Mouse (Mus musculus): ENCODE results near the gene Aldh1a2. TPM values are rescaled to one million over a fixed set of nuclear protein-coding genes. Genes with fewer than 3 reads are reported as not detected.

The Aldh1a2 gene
- polyA plus RNA-seq, 1 experiment from 2014 or later: 0.63 TPM

DNA sequence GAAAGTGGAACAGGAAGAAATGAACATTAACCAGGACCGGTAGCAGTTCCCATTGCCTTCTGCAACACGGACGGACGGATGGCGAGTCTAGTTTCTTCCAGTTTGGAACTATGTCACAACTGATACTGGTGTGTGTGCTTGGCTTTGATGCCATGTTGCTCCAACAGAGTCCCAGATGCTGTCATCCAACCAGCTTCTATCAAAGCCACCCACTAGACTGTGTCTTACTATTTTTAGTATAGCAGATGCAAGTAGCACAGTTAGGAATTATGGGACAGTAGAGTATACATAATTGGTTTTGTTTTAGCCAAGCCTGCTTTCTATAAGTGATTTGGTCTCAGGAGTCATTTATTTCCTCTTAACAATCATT, 26.8 kb downstream of the Aldh1a2 start:
- Histone ChIP-seq H3K27me3 (ENCODE audit: insufficient read depth, low read length) (no peaks in the 10 kb centered on the region), H3K4me2 (ENCODE audit: low read depth, low read length) (no peak overlapping the region), H3K36me3 (replicated peaks; ENCODE audit: insufficient read depth, low read length) (no peaks in the 10 kb centered on the region), H3K4me1 (ENCODE audit: insufficient read depth) (no peaks in the 10 kb centered on the region), H3K4me3 (ENCODE audit: low read depth, low read length) (no peak overlapping the region), H3K27ac (ENCODE audit: low read depth) (no peak overlapping the region), H3K9me3 (ENCODE audit: low read length) (no peaks in the 10 kb centered on the region), H3K9ac (replicated peaks) (no peak overlapping the region)
- no peak for ATAC-seq
- WGBS (ENCODE audit: insufficient replicate concordance): 86% methylated on average over 5 of the region's 5 CpGs
- TF ChIP-seq CTCF (IDR thresholded peaks at IDR 0.05; ENCODE audit: low read depth): no peak
- no peak for TF ChIP-seq EP300 (IDR thresholded peaks at IDR 0.05; ENCODE audit: low read depth)
- DNase-seq: no peak

DNA sequence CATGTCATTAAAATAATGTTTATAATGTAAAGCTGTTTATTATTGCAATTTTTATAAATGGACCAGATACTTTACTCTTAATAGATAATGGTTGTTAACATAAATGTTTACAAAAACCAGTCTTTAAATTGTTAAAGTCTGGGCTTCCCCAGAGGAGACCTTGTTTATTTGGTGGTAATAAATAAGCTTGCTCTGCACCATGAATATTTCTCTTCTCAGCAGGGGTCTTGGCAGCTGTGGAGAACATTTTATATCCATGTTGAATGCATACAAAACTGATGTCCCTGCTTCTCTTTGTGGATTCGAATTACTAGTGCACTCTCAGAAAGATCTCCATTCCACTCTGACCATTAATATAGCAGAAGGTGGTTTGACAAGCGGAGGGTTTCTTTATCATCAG, 38.8 kb downstream of the Aldh1a2 start:
- Histone ChIP-seq H3K4me2 (ENCODE audit: low read depth, low read length) (no peak overlapping the region), H3K27me3 (ENCODE audit: insufficient read depth, low read length) (no peaks in the 10 kb centered on the region), H3K9ac (replicated peaks) (no peak overlapping the region), H3K9me3 (ENCODE audit: low read length) (no peaks in the 10 kb centered on the region), H3K27ac (ENCODE audit: low read depth) (no peak overlapping the region), H3K36me3 (replicated peaks; ENCODE audit: insufficient read depth, low read length) (no peaks in the 10 kb centered on the region), H3K4me3 (ENCODE audit: low read depth, low read length) (no peak overlapping the region), H3K4me1 (ENCODE audit: insufficient read depth) (no peaks in the 10 kb centered on the region)
- DNase-seq (no peak), ATAC-seq (no peak)
- TF ChIP-seq CTCF (IDR thresholded peaks at IDR 0.05; ENCODE audit: low read depth) (no peak), EP300 (IDR thresholded peaks at IDR 0.05; ENCODE audit: low read depth) (no peak)
- WGBS (ENCODE audit: insufficient replicate concordance): 59% methylated on average over 2 of the region's 2 CpGs

DNA sequence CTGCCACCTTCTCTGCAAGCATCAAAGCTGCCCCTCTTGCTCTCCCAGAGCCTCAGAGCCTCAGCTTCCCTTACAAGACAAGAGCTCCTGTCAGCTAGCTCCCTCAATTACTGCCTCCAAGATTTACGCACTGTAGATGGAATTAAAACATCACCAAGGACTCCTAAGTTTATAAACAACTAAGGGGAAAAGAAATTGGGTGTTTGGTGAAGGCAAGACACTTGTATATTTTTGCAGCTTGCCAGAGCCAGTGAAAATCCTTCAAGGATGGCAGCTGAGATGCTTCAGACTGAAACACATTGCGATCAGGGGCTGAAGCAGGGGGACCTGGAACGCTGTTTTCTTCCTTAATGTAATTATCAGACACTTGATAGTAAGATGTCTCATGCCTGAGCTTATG, 47.1 kb downstream of the Aldh1a2 start:
- TF ChIP-seq CTCF (IDR thresholded peaks at IDR 0.05; ENCODE audit: low read depth) (no peak), EP300 (IDR thresholded peaks at IDR 0.05; ENCODE audit: low read depth) (no peak)
- H3K4me1 ChIP-seq (ENCODE audit: insufficient read depth): no peaks in the 10 kb centered on the region

DNA sequence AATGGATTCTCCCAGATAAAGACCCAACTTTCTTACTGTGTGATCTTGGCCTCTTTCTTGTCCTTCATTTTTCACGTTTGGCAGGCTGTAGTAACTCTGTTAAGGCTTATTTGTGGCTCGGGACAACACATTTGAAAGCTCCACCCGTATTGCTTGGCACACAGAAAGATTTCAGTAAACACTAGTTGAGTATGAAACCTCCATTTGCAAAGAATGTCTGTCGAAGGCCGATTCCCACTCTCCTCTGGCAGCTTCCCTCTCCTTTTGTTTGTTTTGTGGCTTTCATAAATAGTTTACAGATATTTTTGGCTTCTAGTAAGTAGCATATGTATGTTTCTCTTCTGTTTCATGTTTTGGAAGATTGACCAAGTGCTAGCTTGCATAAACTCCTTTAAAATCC, 54.1 kb downstream of the Aldh1a2 start:
- 56% methylated on average over 5 of the region's 5 CpGs for WGBS (ENCODE audit: insufficient replicate concordance)

More for the DNA sequence above, 47.1 kb downstream of the Aldh1a2 start:
- 66% methylated on average over 3 of the region's 3 CpGs for WGBS (ENCODE audit: insufficient replicate concordance)
- Histone ChIP-seq H3K9me3 (ENCODE audit: low read length) (no peaks in the 10 kb centered on the region), H3K4me3 (ENCODE audit: low read depth, low read length) (no peak overlapping the region), H3K27ac (ENCODE audit: low read depth) (no peak overlapping the region), H3K4me2 (ENCODE audit: low read depth, low read length) (no peak overlapping the region), H3K9ac (replicated peaks) (no peak overlapping the region), H3K36me3 (replicated peaks; ENCODE audit: insufficient read depth, low read length) (no peaks in the 10 kb centered on the region), H3K27me3 (ENCODE audit: insufficient read depth, low read length) (no peaks in the 10 kb centered on the region)
- ATAC-seq (no peak), DNase-seq (no peak)

DNA sequence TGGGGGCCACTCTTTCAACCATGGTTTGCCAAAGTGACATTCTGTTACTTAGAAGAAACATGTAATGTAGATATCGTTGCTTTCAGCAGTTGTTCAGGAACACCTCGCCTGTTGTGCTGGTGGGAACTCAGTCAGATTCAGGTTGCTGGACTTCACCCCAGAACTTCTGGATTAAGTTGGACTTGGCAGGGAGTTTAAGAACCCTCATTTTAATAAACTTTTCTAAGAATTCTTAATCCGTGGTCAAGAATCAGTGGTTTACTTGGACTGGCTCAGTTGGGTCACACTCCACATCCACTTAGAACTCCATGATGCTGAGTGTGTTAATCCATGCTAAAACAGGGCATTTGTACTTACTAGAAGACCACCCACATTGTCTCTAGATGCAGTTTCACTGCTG, 54.6 kb downstream of the Aldh1a2 start:
- DNase-seq (no peak), ATAC-seq (no peak)
- TF ChIP-seq CTCF (IDR thresholded peaks at IDR 0.05; ENCODE audit: low read depth) (no peak), EP300 (IDR thresholded peaks at IDR 0.05; ENCODE audit: low read depth) (no peak)
- no peaks in the 10 kb centered on the region for H3K36me3 ChIP-seq (replicated peaks; ENCODE audit: insufficient read depth, low read length)
- no peaks in the 10 kb centered on the region for H3K27me3 ChIP-seq (ENCODE audit: insufficient read depth, low read length)
- WGBS (ENCODE audit: insufficient replicate concordance): 71% methylated on average over 3 of the region's 3 CpGs
- no peak overlapping the region for H3K9ac ChIP-seq (replicated peaks)
- H3K9me3 ChIP-seq (ENCODE audit: low read length): no peaks in the 10 kb centered on the region
- H3K4me3 ChIP-seq (ENCODE audit: low read depth, low read length): no peak overlapping the region
- H3K4me1 ChIP-seq (ENCODE audit: insufficient read depth): no peaks in the 10 kb centered on the region
- no peak overlapping the region for H3K4me2 ChIP-seq (ENCODE audit: low read depth, low read length)
- H3K27ac ChIP-seq (ENCODE audit: low read depth): no peak overlapping the region

More for the DNA sequence above, 54.1 kb downstream of the Aldh1a2 start:
- no peaks in the 10 kb centered on the region for H3K27me3 ChIP-seq (ENCODE audit: insufficient read depth, low read length)
- H3K27ac ChIP-seq (ENCODE audit: low read depth): no peak overlapping the region
- no peak overlapping the region for H3K4me3 ChIP-seq (ENCODE audit: low read depth, low read length)
- no peaks in the 10 kb centered on the region for H3K4me1 ChIP-seq (ENCODE audit: insufficient read depth)
- no peak for ATAC-seq
- H3K9ac ChIP-seq (replicated peaks): no peak overlapping the region
- DNase-seq: no peak
- TF ChIP-seq EP300 (IDR thresholded peaks at IDR 0.05; ENCODE audit: low read depth) (no peak), CTCF (IDR thresholded peaks at IDR 0.05; ENCODE audit: low read depth) (no peak)
- no peaks in the 10 kb centered on the region for H3K36me3 ChIP-seq (replicated peaks; ENCODE audit: insufficient read depth, low read length)
- no peaks in the 10 kb centered on the region for H3K9me3 ChIP-seq (ENCODE audit: low read length)
- H3K4me2 ChIP-seq (ENCODE audit: low read depth, low read length): no peak overlapping the region

DNA sequence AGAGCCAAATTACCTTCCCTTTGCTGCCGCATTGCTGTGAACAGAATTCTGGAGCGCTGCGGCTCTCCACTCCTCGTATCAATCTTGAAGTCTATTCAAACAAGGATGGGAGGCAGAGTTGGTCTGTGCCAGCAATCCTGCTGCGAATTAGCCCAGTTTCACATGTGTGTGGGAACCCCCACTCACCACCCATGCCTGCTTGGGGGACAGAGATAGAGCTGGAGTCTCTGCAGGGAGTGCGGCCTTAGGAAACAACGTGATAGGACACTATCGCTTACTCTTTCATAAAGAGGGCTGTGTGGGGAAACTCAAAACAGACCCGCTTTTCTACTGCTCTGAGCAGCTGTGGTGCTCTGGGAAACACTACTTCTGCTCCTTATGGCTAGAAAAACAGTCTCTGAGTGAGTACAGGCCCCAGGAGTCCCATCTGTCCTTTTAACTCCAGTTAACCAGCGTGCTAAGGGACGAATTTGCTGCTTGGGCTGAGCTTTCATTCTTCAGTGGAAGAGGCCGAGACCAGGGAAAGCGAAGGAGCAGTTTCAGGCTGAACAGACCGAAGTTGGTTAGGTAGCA, 60.6 kb downstream of the Aldh1a2 start:
- 78% methylated on average over 14 of the region's 14 CpGs for WGBS (ENCODE audit: insufficient replicate concordance)
- no peaks in the 10 kb centered on the region for H3K9me3 ChIP-seq (ENCODE audit: low read length)
- TF ChIP-seq EP300 (IDR thresholded peaks at IDR 0.05; ENCODE audit: low read depth): no peak
- no peak for TF ChIP-seq CTCF (IDR thresholded peaks at IDR 0.05; ENCODE audit: low read depth)
- H3K36me3 ChIP-seq (replicated peaks; ENCODE audit: insufficient read depth, low read length): no peaks in the 10 kb centered on the region
- H3K27ac ChIP-seq (ENCODE audit: low read depth): no peak overlapping the region
- no peak overlapping the region for H3K9ac ChIP-seq (replicated peaks)
- no peak for ATAC-seq
- 0 out of 2 replicates have a peak, but pooled peaks cover 5% of the 10 kb centered on the region for H3K27me3 ChIP-seq (ENCODE audit: insufficient read depth, low read length)
- no peaks in the 10 kb centered on the region for H3K4me1 ChIP-seq (ENCODE audit: insufficient read depth)
- DNase-seq: no peak
- H3K4me3 ChIP-seq (ENCODE audit: low read depth, low read length): no peak overlapping the region
- H3K4me2 ChIP-seq (ENCODE audit: low read depth, low read length): no peak overlapping the region

DNA sequence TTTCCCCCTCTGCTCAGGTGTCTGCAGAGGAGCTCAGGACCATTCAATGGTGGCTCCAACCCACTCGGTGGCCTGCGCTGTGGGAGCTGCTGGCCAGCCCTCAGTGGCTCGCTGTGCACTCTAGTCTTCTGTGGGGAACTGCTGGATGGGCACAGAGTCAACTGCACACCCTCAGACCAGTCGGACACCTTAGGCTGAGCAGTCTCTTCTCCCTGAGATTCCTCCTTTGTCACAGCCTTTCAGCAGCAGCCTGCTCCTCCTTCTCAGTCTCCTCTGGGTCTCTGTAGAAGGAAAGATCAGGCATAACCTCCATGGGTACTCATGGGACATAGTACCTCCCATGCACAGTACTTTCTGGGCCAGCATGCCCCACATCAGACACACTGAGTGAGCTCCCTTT, 63.2 kb downstream of the Aldh1a2 start:
- no peaks in the 10 kb centered on the region for H3K36me3 ChIP-seq (replicated peaks; ENCODE audit: insufficient read depth, low read length)
- 0 out of 2 replicates have a peak, but pooled peaks cover 5% of the 10 kb centered on the region for H3K27me3 ChIP-seq (ENCODE audit: insufficient read depth, low read length)
- H3K4me3 ChIP-seq (ENCODE audit: low read depth, low read length): no peak overlapping the region
- no peak for ATAC-seq
- H3K9me3 ChIP-seq (ENCODE audit: low read length): no peaks in the 10 kb centered on the region
- no peak overlapping the region for H3K4me2 ChIP-seq (ENCODE audit: low read depth, low read length)
- no peak for TF ChIP-seq EP300 (IDR thresholded peaks at IDR 0.05; ENCODE audit: low read depth)
- no peak for TF ChIP-seq CTCF (IDR thresholded peaks at IDR 0.05; ENCODE audit: low read depth)
- H3K9ac ChIP-seq (replicated peaks): no peak overlapping the region
- WGBS (ENCODE audit: insufficient replicate concordance): 76% methylated on average over 4 of the region's 4 CpGs
- H3K4me1 ChIP-seq (ENCODE audit: insufficient read depth): no peaks in the 10 kb centered on the region
- no peak for DNase-seq
- no peak overlapping the region for H3K27ac ChIP-seq (ENCODE audit: low read depth)
